Mouse (Mus musculus): ENCODE measurements at regions not wholly inside any gene's neighbourhood (a gene's known extent, or its start where the extent isn't known, plus 50 kb on each side); places are given as distances from the start of the nearest gene placed in this dataset.

GRCm38 (mm10) chr5:46406969-46407368, 549.6 kb upstream of the Lcorl start:
- no peak overlapping the region for H3K4me2 ChIP-seq
- no peak overlapping the region for H3K27ac ChIP-seq (replicated peaks)
- H3K4me1 ChIP-seq = no peaks in the 10 kb centered on the region
- no peaks in the 10 kb centered on the region for H3K36me3 ChIP-seq
- no peak overlapping the region for H3K4me3 ChIP-seq
- no peak overlapping the region for H3K9ac ChIP-seq
- H3K9me3 ChIP-seq = no peaks in the 10 kb centered on the region
- ATAC-seq (ENCODE audit: extremely low read depth, insufficient number of reproducible peaks, low FRiP score, low TSS enrichment) = no peak
- 82% methylated on average over 2 of the region's 2 CpGs for WGBS
- no peaks in the 10 kb centered on the region for H3K27me3 ChIP-seq (replicated peaks)

GRCm38 (mm10) chr5:46406404-46406803, 549.0 kb upstream of the Lcorl start:
- Histone ChIP-seq H3K27me3 (replicated peaks) (no peaks in the 10 kb centered on the region), H3K9ac (no peak overlapping the region), H3K4me3 (no peak overlapping the region), H3K4me1 (no peaks in the 10 kb centered on the region), H3K4me2 (no peak overlapping the region), H3K36me3 (no peaks in the 10 kb centered on the region), H3K27ac (replicated peaks) (no peak overlapping the region), H3K9me3 (no peaks in the 10 kb centered on the region)
- 47% methylated on average over 3 of the region's 3 CpGs for WGBS
- no peak for ATAC-seq (ENCODE audit: extremely low read depth, insufficient number of reproducible peaks, low FRiP score, low TSS enrichment)

- Histone ChIP-seq H3K4me2 (no peak overlapping the region), H3K27me3 (replicated peaks) (no peaks in the 10 kb centered on the region), H3K36me3 (no peaks in the 10 kb centered on the region), H3K4me3 (no peak overlapping the region), H3K9me3 (no peaks in the 10 kb centered on the region), H3K9ac (no peak overlapping the region), H3K27ac (replicated peaks) (no peak overlapping the region), H3K4me1 (no peaks in the 10 kb centered on the region)
- 60% methylated on average over 2 of the region's 2 CpGs for WGBS
- ATAC-seq (ENCODE audit: extremely low read depth, insufficient number of reproducible peaks, low FRiP score, low TSS enrichment) = no peak
Measured at GRCm38 (mm10) chr5:46386591-46386990, 529.2 kb upstream of the Lcorl start.

- 57% methylated on average over 1 of the region's 1 CpGs for WGBS
- H3K27ac ChIP-seq (replicated peaks) = no peak overlapping the region
- H3K4me2 ChIP-seq = no peak overlapping the region
- H3K27me3 ChIP-seq (replicated peaks) = no peaks in the 10 kb centered on the region
- no peak for ATAC-seq (ENCODE audit: extremely low read depth, insufficient number of reproducible peaks, low FRiP score, low TSS enrichment)
- H3K9ac ChIP-seq = no peak overlapping the region
- no peaks in the 10 kb centered on the region for H3K9me3 ChIP-seq
- no peaks in the 10 kb centered on the region for H3K4me1 ChIP-seq
- no peaks in the 10 kb centered on the region for H3K36me3 ChIP-seq
- no peak overlapping the region for H3K4me3 ChIP-seq
Measured at GRCm38 (mm10) chr5:46367328-46367727, 509.9 kb upstream of the Lcorl start.

GRCm38 (mm10) chr5:46363661-46364060, 506.2 kb upstream of the Lcorl start:
- ATAC-seq (ENCODE audit: extremely low read depth, insufficient number of reproducible peaks, low FRiP score, low TSS enrichment) = no peak
- no peaks in the 10 kb centered on the region for H3K4me1 ChIP-seq
- H3K4me3 ChIP-seq = no peak overlapping the region
- no peaks in the 10 kb centered on the region for H3K9me3 ChIP-seq
- H3K27me3 ChIP-seq (replicated peaks) = no peaks in the 10 kb centered on the region
- no peak overlapping the region for H3K9ac ChIP-seq
- WGBS = 64% methylated on average over 2 of the region's 2 CpGs
- H3K27ac ChIP-seq (replicated peaks) = no peak overlapping the region
- no peak overlapping the region for H3K4me2 ChIP-seq
- H3K36me3 ChIP-seq = no peaks in the 10 kb centered on the region

GRCm38 (mm10) chr5:46361637-46362036, 504.2 kb upstream of the Lcorl start:
- Histone ChIP-seq H3K9me3 (no peaks in the 10 kb centered on the region), H3K27ac (replicated peaks) (no peak overlapping the region), H3K4me3 (no peak overlapping the region), H3K4me2 (no peak overlapping the region), H3K4me1 (no peaks in the 10 kb centered on the region), H3K36me3 (no peaks in the 10 kb centered on the region), H3K9ac (no peak overlapping the region), H3K27me3 (replicated peaks) (no peaks in the 10 kb centered on the region)
- ATAC-seq (ENCODE audit: extremely low read depth, insufficient number of reproducible peaks, low FRiP score, low TSS enrichment) = no peak
- 35% methylated on average over 1 of the region's 1 CpGs for WGBS

GRCm38 (mm10) chr5:46348448-46348847, 491.0 kb upstream of the Lcorl start:
- 77% methylated on average over 5 of the region's 5 CpGs for WGBS

GRCm38 (mm10) chr5:46347368-46348083, 490.1 kb upstream of the Lcorl start:
- Histone ChIP-seq H3K4me3 (no peak overlapping the region; the same call in 1 of the 2 replicates), H3K4me2 (peak overlapping the region; percentile 47), H3K27ac (replicated peaks) (no peak overlapping the region), H3K9ac (no peak overlapping the region), H3K36me3 (no peaks in the 10 kb centered on the region), H3K27me3 (replicated peaks) (no peaks in the 10 kb centered on the region), H3K4me1 (no peaks in the 10 kb centered on the region), H3K9me3 (no peaks in the 10 kb centered on the region)
- no peak for ATAC-seq (ENCODE audit: extremely low read depth, insufficient number of reproducible peaks, low FRiP score, low TSS enrichment)
- 17% methylated on average over 16 of the region's 16 CpGs for WGBS

More at GRCm38 (mm10) chr5:46348448-46348847, 491.0 kb upstream of the Lcorl start:
- Histone ChIP-seq H3K4me1 (no peaks in the 10 kb centered on the region), H3K27me3 (replicated peaks) (no peaks in the 10 kb centered on the region), H3K4me2 (no peak overlapping the region), H3K27ac (replicated peaks) (no peak overlapping the region), H3K9ac (no peak overlapping the region), H3K4me3 (no peak overlapping the region), H3K9me3 (no peaks in the 10 kb centered on the region), H3K36me3 (no peaks in the 10 kb centered on the region)
- no peak for ATAC-seq (ENCODE audit: extremely low read depth, insufficient number of reproducible peaks, low FRiP score, low TSS enrichment)

- Histone ChIP-seq H3K9me3 (no peaks in the 10 kb centered on the region), H3K4me2 (no peak overlapping the region), H3K4me1 (no peaks in the 10 kb centered on the region), H3K36me3 (no peaks in the 10 kb centered on the region), H3K27me3 (replicated peaks) (no peaks in the 10 kb centered on the region), H3K9ac (no peak overlapping the region), H3K4me3 (no peak overlapping the region), H3K27ac (replicated peaks) (no peak overlapping the region)
- WGBS = 68% methylated on average over 2 of the region's 2 CpGs
- ATAC-seq (ENCODE audit: extremely low read depth, insufficient number of reproducible peaks, low FRiP score, low TSS enrichment) = no peak
Measured at GRCm38 (mm10) chr5:46338461-46338860, 481.0 kb upstream of the Lcorl start.

GRCm38 (mm10) chr5:46330880-46331279, 473.5 kb upstream of the Lcorl start:
- no peaks in the 10 kb centered on the region for H3K36me3 ChIP-seq
- H3K9ac ChIP-seq = no peak overlapping the region
- H3K4me3 ChIP-seq = no peak overlapping the region
- WGBS = 35% methylated on average over 1 of the region's 1 CpGs
- no peak for ATAC-seq (ENCODE audit: extremely low read depth, insufficient number of reproducible peaks, low FRiP score, low TSS enrichment)
- no peak overlapping the region for H3K4me2 ChIP-seq
- H3K9me3 ChIP-seq = no peaks in the 10 kb centered on the region
- no peak overlapping the region for H3K27ac ChIP-seq (replicated peaks)
- H3K27me3 ChIP-seq (replicated peaks) = no peaks in the 10 kb centered on the region
- H3K4me1 ChIP-seq = 0 out of 2 replicates have a peak, but pooled peaks cover 4% of the 10 kb centered on the region

Measured in heart, embryonic 13.5 days (tissue).